Mouse (Mus musculus): ENCODE results near the gene Gm20403. TPM values are rescaled to one million over a fixed set of nuclear protein-coding genes. Genes with fewer than 3 reads are reported as not detected.

Gm20403 gene
- not detected in 2 replicates for polyA plus RNA-seq (2014; fragmentation: Nextera tagmentation; extraction: Ambion mirVana)

GRCm38 (mm10) chr12:54986052-54986717, at the start of gene Gm20403:
Gene Gm20403, minus strand, starts transcription at chr12:54986529.
- ATAC-seq (ENCODE audit: low read depth) (peak; percentile 83), DNase-seq (ENCODE audit: low spot score) (peak; percentile 93)
- Histone ChIP-seq H3K36me3 (ENCODE audit: control insufficient read depth, insufficient read depth, low read length) (no peaks in the 10 kb centered on the region), H3K27me3 (replicated peaks; ENCODE audit: control insufficient read depth, insufficient read depth, low read length) (no peaks in the 10 kb centered on the region), H3K4me3 (ENCODE audit: low read depth, low read length) (peak within 1 kb of the TSS; percentile 82), H3K9me3 (ENCODE audit: control insufficient read depth, low read length) (no peaks in the 10 kb centered on the region), H3K27ac (replicated peaks; ENCODE audit: low read depth, low read length) (peak within 1 kb of the TSS; percentile 91), H3K4me2 (ENCODE audit: low read depth, low read length) (peak within 1 kb of the TSS; percentile 78), H3K4me1 (ENCODE audit: control insufficient read depth, insufficient read depth, low read length) (peaks cover 9% of the 10 kb centered on the region; the same call in 1 of the 2 replicates), H3K9ac (ENCODE audit: low read depth, low read length) (peak within 1 kb of the TSS; percentile 86)
- WGBS: under 1% methylated on average over 23 of the region's 60 CpGs

DNA sequence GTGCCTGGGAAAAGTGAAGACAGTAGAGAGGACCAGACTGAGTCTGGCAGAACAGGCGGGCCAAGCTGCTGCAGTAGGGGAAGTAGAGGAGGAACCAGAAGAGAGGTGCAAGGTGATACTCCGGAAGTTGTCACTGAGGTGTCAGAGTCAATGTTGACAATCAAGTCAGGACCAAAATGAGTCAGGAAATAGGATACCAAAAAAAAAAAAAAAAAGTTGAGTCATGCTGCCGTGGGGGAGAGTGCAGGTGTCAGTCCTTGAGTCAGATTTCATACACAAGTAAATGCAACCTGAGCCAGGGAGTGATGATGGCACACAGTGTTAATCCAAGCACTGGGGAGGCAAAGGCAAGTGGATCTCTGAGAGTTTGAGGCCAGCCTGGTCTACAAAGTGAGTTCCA, 40.8 kb upstream of the Gm20403 start:
- H3K9me3 ChIP-seq (ENCODE audit: control insufficient read depth, low read length): no peaks in the 10 kb centered on the region
- H3K4me1 ChIP-seq (ENCODE audit: control insufficient read depth, insufficient read depth, low read length): no peaks in the 10 kb centered on the region
- WGBS: 36% methylated on average over 3 of the region's 3 CpGs
- H3K4me3 ChIP-seq (ENCODE audit: low read depth, low read length): no peak overlapping the region
- H3K9ac ChIP-seq (ENCODE audit: low read depth, low read length): no peak overlapping the region
- DNase-seq (ENCODE audit: low spot score) (peak; percentile 26), ATAC-seq (ENCODE audit: low read depth) (no peak)
- H3K4me2 ChIP-seq (ENCODE audit: low read depth, low read length): no peak overlapping the region
- no peaks in the 10 kb centered on the region for H3K36me3 ChIP-seq (ENCODE audit: control insufficient read depth, insufficient read depth, low read length)
- H3K27me3 ChIP-seq (replicated peaks; ENCODE audit: control insufficient read depth, insufficient read depth, low read length): no peaks in the 10 kb centered on the region
- no peak overlapping the region for H3K27ac ChIP-seq (replicated peaks; ENCODE audit: low read depth, low read length)

GRCm38 (mm10) chr12:55023284-55023683, 37.0 kb upstream of the Gm20403 start:
- Histone ChIP-seq H3K4me1 (ENCODE audit: control insufficient read depth, insufficient read depth, low read length) (no peaks in the 10 kb centered on the region), H3K9ac (ENCODE audit: low read depth, low read length) (no peak overlapping the region), H3K4me2 (ENCODE audit: low read depth, low read length) (no peak overlapping the region), H3K27me3 (replicated peaks; ENCODE audit: control insufficient read depth, insufficient read depth, low read length) (no peaks in the 10 kb centered on the region), H3K27ac (replicated peaks; ENCODE audit: low read depth, low read length) (no peak overlapping the region), H3K36me3 (ENCODE audit: control insufficient read depth, insufficient read depth, low read length) (no peaks in the 10 kb centered on the region), H3K9me3 (ENCODE audit: control insufficient read depth, low read length) (no peaks in the 10 kb centered on the region), H3K4me3 (ENCODE audit: low read depth, low read length) (no peak overlapping the region)
- DNase-seq (ENCODE audit: low spot score) (no peak), ATAC-seq (ENCODE audit: low read depth) (no peak)
- WGBS: 64% methylated on average over 2 of the region's 2 CpGs

DNA sequence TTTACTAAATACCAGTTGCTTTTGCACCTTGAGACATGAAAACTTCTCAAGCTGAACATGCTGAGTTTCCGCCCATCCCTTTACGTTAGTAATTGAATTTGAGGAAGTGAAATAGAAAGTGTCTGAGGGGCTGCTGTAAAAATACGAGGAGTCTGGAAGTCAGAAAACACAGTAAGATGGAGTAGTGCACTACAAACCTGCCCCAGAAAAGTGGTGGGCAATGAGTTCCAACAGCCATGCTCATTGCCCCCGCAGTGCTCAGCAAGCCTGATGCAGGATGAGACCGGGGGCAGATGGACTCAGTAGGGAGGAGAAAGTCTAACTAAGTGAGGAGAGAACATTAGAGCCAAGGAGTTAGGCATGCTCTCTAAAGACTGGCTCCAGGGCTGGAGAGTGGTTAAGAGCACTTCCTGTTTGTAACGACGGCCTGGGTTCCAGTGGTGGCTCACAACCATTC, 33.1 kb upstream of the Gm20403 start:
- Histone ChIP-seq H3K36me3 (ENCODE audit: control insufficient read depth, insufficient read depth, low read length) (no peaks in the 10 kb centered on the region), H3K27ac (replicated peaks; ENCODE audit: low read depth, low read length) (no peak overlapping the region), H3K4me2 (ENCODE audit: low read depth, low read length) (no peak overlapping the region), H3K4me1 (ENCODE audit: control insufficient read depth, insufficient read depth, low read length) (no peaks in the 10 kb centered on the region), H3K27me3 (replicated peaks; ENCODE audit: control insufficient read depth, insufficient read depth, low read length) (no peaks in the 10 kb centered on the region), H3K9me3 (ENCODE audit: control insufficient read depth, low read length) (no peaks in the 10 kb centered on the region), H3K9ac (ENCODE audit: low read depth, low read length) (no peak overlapping the region), H3K4me3 (ENCODE audit: low read depth, low read length) (no peak overlapping the region)
- WGBS: 85% methylated on average over 7 of the region's 7 CpGs
- ATAC-seq (ENCODE audit: low read depth): no peak
- no peak for DNase-seq (ENCODE audit: low spot score)

DNA sequence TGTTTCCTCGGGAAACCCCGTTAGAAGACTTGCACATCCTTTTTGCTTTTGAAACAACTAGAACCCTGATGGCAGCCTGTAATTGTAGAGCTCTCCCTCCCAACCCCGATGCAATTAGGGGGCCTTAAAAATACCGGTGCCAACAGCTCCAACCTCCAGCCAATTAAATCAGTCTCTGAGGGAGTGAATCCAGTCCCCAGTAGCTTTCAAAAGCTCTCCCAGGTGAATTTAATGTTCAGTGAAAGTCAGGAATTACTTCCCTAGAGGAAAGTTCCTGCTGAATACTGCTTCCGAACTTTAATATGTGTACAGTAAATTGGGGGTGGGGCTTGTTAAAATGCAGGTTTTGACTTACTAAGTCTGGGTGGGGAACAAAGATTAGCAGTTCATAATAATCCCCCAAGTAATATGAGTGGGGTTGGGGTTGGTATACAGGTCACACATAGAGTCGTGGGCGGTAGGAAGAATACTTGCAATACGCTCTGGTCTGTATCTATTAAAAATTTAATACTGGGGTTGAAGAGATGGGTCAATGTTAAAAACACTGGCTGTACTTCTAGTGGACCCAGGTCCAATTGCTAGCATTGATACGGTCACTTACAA, 30.9 kb upstream of the Gm20403 start:
- H3K4me3 ChIP-seq (ENCODE audit: low read depth, low read length): no peak overlapping the region
- no peak overlapping the region for H3K9ac ChIP-seq (ENCODE audit: low read depth, low read length)
- DNase-seq (ENCODE audit: low spot score): peak; percentile 38
- 55% methylated on average over 9 of the region's 9 CpGs for WGBS
- H3K27ac ChIP-seq (replicated peaks; ENCODE audit: low read depth, low read length): no peak overlapping the region
- peak; percentile 91 for ATAC-seq (ENCODE audit: low read depth)
- no peaks in the 10 kb centered on the region for H3K27me3 ChIP-seq (replicated peaks; ENCODE audit: control insufficient read depth, insufficient read depth, low read length)
- no peaks in the 10 kb centered on the region for H3K36me3 ChIP-seq (ENCODE audit: control insufficient read depth, insufficient read depth, low read length)
- no peaks in the 10 kb centered on the region for H3K9me3 ChIP-seq (ENCODE audit: control insufficient read depth, low read length)
- H3K4me2 ChIP-seq (ENCODE audit: low read depth, low read length): no peak overlapping the region
- H3K4me1 ChIP-seq (ENCODE audit: control insufficient read depth, insufficient read depth, low read length): no peaks in the 10 kb centered on the region

GRCm38 (mm10) chr12:55016339-55017118, 30.2 kb upstream of the Gm20403 start:
- H3K9ac ChIP-seq (ENCODE audit: low read depth, low read length): no peak overlapping the region
- no peaks in the 10 kb centered on the region for H3K27me3 ChIP-seq (replicated peaks; ENCODE audit: control insufficient read depth, insufficient read depth, low read length)
- H3K27ac ChIP-seq (replicated peaks; ENCODE audit: low read depth, low read length): no peak overlapping the region
- ATAC-seq (ENCODE audit: low read depth): no peak
- no peak for DNase-seq (ENCODE audit: low spot score)
- H3K36me3 ChIP-seq (ENCODE audit: control insufficient read depth, insufficient read depth, low read length): no peaks in the 10 kb centered on the region
- WGBS: 72% methylated on average over 8 of the region's 8 CpGs
- H3K4me3 ChIP-seq (ENCODE audit: low read depth, low read length): no peak overlapping the region
- no peaks in the 10 kb centered on the region for H3K4me1 ChIP-seq (ENCODE audit: control insufficient read depth, insufficient read depth, low read length)
- no peaks in the 10 kb centered on the region for H3K9me3 ChIP-seq (ENCODE audit: control insufficient read depth, low read length)
- no peak overlapping the region for H3K4me2 ChIP-seq (ENCODE audit: low read depth, low read length)

GRCm38 (mm10) chr12:55015428-55015827, 29.1 kb upstream of the Gm20403 start:
- Histone ChIP-seq H3K9ac (ENCODE audit: low read depth, low read length) (no peak overlapping the region), H3K4me1 (ENCODE audit: control insufficient read depth, insufficient read depth, low read length) (no peaks in the 10 kb centered on the region), H3K27me3 (replicated peaks; ENCODE audit: control insufficient read depth, insufficient read depth, low read length) (no peaks in the 10 kb centered on the region), H3K4me3 (ENCODE audit: low read depth, low read length) (no peak overlapping the region), H3K4me2 (ENCODE audit: low read depth, low read length) (no peak overlapping the region), H3K36me3 (ENCODE audit: control insufficient read depth, insufficient read depth, low read length) (no peaks in the 10 kb centered on the region), H3K27ac (replicated peaks; ENCODE audit: low read depth, low read length) (no peak overlapping the region), H3K9me3 (ENCODE audit: control insufficient read depth, low read length) (no peaks in the 10 kb centered on the region)
- WGBS: 30% methylated on average over 5 of the region's 5 CpGs
- no peak for DNase-seq (ENCODE audit: low spot score)
- no peak for ATAC-seq (ENCODE audit: low read depth)

DNA sequence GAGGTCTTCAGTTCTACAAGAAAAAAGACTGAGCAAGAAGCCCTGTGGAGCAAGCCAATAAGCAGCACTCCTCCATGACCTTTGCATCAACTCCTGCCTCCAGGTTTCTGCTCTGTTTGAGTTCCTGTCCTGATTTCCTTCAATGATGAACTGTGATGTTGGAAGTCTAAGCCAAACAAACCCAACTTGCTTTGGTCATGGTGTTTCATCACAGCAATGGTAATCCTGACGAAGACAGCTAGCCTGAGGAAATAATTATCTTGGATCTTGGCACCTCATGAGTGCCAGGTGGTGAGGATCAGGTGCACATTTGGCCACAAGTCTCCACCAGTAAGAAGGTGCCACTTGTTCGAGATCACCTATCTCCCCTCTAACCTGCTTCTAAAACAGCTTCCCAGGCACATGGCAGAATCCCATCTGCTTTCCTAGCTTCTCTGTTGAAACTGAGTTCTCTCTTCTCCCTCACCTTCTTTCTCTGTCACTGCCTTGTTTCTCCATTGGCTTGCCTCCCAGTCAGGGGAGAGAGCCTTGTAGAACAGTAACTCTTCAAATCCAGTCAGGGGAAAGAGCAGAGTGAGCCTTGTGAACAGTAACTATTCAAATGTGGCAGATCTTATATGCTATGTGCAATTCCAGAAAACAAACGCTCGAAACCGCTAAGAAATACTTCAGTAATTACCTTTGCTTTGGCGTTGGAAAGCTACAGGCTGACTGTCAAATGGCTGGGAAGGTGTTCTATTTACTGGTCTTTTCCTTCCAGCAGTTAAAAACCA, 27.5 kb upstream of the Gm20403 start, which contains the start of gene Baz1a:
Gene Baz1a, minus strand, starts transcription at position 723 of the 773 bp plus-strand sequence.
- ATAC-seq (ENCODE audit: low read depth) (no peak), DNase-seq (ENCODE audit: low spot score) (no peak)
- Histone ChIP-seq H3K4me1 (ENCODE audit: control insufficient read depth, insufficient read depth, low read length) (no peaks in the 10 kb centered on the region), H3K9me3 (ENCODE audit: control insufficient read depth, low read length) (no peaks in the 10 kb centered on the region), H3K27ac (replicated peaks; ENCODE audit: low read depth, low read length) (no peak within 1 kb of the TSS), H3K27me3 (replicated peaks; ENCODE audit: control insufficient read depth, insufficient read depth, low read length) (no peaks in the 10 kb centered on the region), H3K9ac (ENCODE audit: low read depth, low read length) (no peak within 1 kb of the TSS), H3K4me2 (ENCODE audit: low read depth, low read length) (no peak within 1 kb of the TSS), H3K4me3 (ENCODE audit: low read depth, low read length) (no peak within 1 kb of the TSS), H3K36me3 (ENCODE audit: control insufficient read depth, insufficient read depth, low read length) (no peaks in the 10 kb centered on the region)
- 82% methylated on average over 6 of the region's 6 CpGs for WGBS

Measured in embryonic facial prominence, embryonic 14.5 days (tissue).